Mouse (Mus musculus) embryonic facial prominence, embryonic 13.5 days (tissue): ENCODE data around the gene A030003K21Rik. TPM values are rescaled to one million over a fixed set of nuclear protein-coding genes. Genes with fewer than 3 reads are reported as not detected.
"Not testable (repeated sequence)": the region's sequence is repeated elsewhere in the genome, so short reads cannot be mapped to it uniquely, and the experiment has no call there.

ENCODE experiments used
- ATAC-seq: fragments of 200-750 bp; cut with Nextera tagmentation; 2 replicates; pipeline ENCODE4 v1.8.0; 2017; ENCODE audit warnings: low read depth; ENCODE audit not compliant: insufficient number of reproducible peaks, insufficient read depth, low FRiP score, low TSS enrichment
- H3K27ac ChIP-seq: fragments of 300-500 bp; sonication (generic); 2 replicates; pipeline ENCODE4 v1.5.1; 2015; ENCODE audit warnings: moderate library complexity, mild to moderate bottlenecking, inconsistent platforms
- H3K27me3 ChIP-seq: fragments of 300-500 bp; sonication (generic); 2 replicates; pipeline ENCODE4 v1.6.1; 2015; ENCODE audit warnings: mild to moderate bottlenecking, inconsistent platforms
- H3K36me3 ChIP-seq: fragments of 300-500 bp; sonication (generic); 2 replicates; pipeline ENCODE4 v1.6.1; 2015; ENCODE audit warnings: mild to moderate bottlenecking, inconsistent platforms
- H3K4me1 ChIP-seq: fragments of 300-500 bp; sonication (generic); 2 replicates; pipeline ENCODE4 v1.6.1; 2015; ENCODE audit warnings: inconsistent platforms
- H3K4me2 ChIP-seq: fragments of 300-500 bp; sonication (generic); 2 replicates; pipeline ENCODE4 v1.6.1; 2015; ENCODE audit warnings: moderate library complexity, mild to moderate bottlenecking, inconsistent platforms
- H3K4me3 ChIP-seq: fragments of 300-500 bp; sonication (generic); 2 replicates; pipeline ENCODE4 v1.5.1; 2015; ENCODE audit warnings: mild to moderate bottlenecking, inconsistent platforms
- H3K9ac ChIP-seq: fragments of 300-500 bp; sonication (generic); 2 replicates; pipeline ENCODE4 v1.6.1; 2015; ENCODE audit warnings: mild to moderate bottlenecking, inconsistent platforms
- H3K9me3 ChIP-seq: fragments of 300-500 bp; sonication (generic); 2 replicates; pipeline ENCODE4 v1.6.1; 2016; ENCODE audit warnings: inconsistent platforms
- WGBS: fragments of 180-500 bp; shearing (Covaris S2); methylation state at CpG from one replicate; pipeline ENCODE4 v1.1.7; 2015; ENCODE audit warnings: mixed read lengths; 5-methylcytosine and 5-hydroxymethylcytosine counted together
- polyA plus RNA-seq: library from polyadenylated mRNA; unstranded; fragments of >200 nt; fragmentation: Nextera tagmentation; extraction: Ambion mirVana; gene quantifications from 2 replicates; pipeline ENCODE4 v1.2.1, GENCODE M21; 2015

The A030003K21Rik gene
- polyA plus RNA-seq, 1 experiment from 2014 or later = not detected

GRCm38 (mm10) chr1:82966413-82966812, 23.2 kb upstream of the A030003K21Rik start:
- no peaks in the 10 kb centered on the region for H3K27me3 ChIP-seq
- no peak overlapping the region for H3K4me3 ChIP-seq
- H3K4me1 ChIP-seq = no peaks in the 10 kb centered on the region
- no peak for ATAC-seq
- 66% methylated on average over 3 of the region's 3 CpGs for WGBS
- H3K9me3 ChIP-seq = no peaks in the 10 kb centered on the region
- no peak overlapping the region for H3K27ac ChIP-seq
- no peak overlapping the region for H3K4me2 ChIP-seq
- H3K36me3 ChIP-seq = no peaks in the 10 kb centered on the region
- no peak overlapping the region for H3K9ac ChIP-seq

- WGBS = 92% methylated on average over 11 of the region's 11 CpGs
Measured at GRCm38 (mm10) chr1:82959870-82960385, 16.7 kb upstream of the A030003K21Rik start, which contains the start of gene Gm47955. Gene Gm47955, plus strand, starts transcription at chr1:82960286.

GRCm38 (mm10) chr1:82955913-82956312, 12.7 kb upstream of the A030003K21Rik start, which contains the start of gene Gm7544:
Gene Gm7544, minus strand, starts transcription at chr1:82956013.
- not testable (repeated sequence) for H3K36me3 ChIP-seq

More at GRCm38 (mm10) chr1:82959870-82960385, 16.7 kb upstream of the A030003K21Rik start, which contains the start of gene Gm47955:
- Histone ChIP-seq H3K4me2 (no peak within 1 kb of the TSS), H3K36me3 (no peaks in the 10 kb centered on the region), H3K27me3 (no peaks in the 10 kb centered on the region), H3K9me3 (no peaks in the 10 kb centered on the region), H3K9ac (no peak within 1 kb of the TSS), H3K4me1 (no peaks in the 10 kb centered on the region), H3K4me3 (no peak within 1 kb of the TSS), H3K27ac (no peak within 1 kb of the TSS)
- no peak for ATAC-seq

GRCm38 (mm10) chr1:82948601-82949000, 5.4 kb upstream of the A030003K21Rik start:
- Histone ChIP-seq H3K4me1 (no peaks in the 10 kb centered on the region), H3K27me3 (no peaks in the 10 kb centered on the region), H3K9ac (no peak overlapping the region), H3K9me3 (no peaks in the 10 kb centered on the region), H3K4me3 (no peak overlapping the region), H3K36me3 (no peaks in the 10 kb centered on the region), H3K4me2 (no peak overlapping the region), H3K27ac (no peak overlapping the region)
- no peak for ATAC-seq
- WGBS = 88% methylated on average over 2 of the region's 2 CpGs

More at GRCm38 (mm10) chr1:82955913-82956312, 12.7 kb upstream of the A030003K21Rik start, which contains the start of gene Gm7544:
- not testable (repeated sequence) for H3K9ac ChIP-seq, H3K9me3 ChIP-seq, ATAC-seq, H3K27ac ChIP-seq, H3K4me2 ChIP-seq, H3K27me3 ChIP-seq, H3K4me3 ChIP-seq, H3K4me1 ChIP-seq

- not testable (repeated sequence) for H3K27ac ChIP-seq, H3K9ac ChIP-seq, H3K9me3 ChIP-seq, H3K4me2 ChIP-seq, ATAC-seq, H3K27me3 ChIP-seq, H3K4me3 ChIP-seq, H3K4me1 ChIP-seq, H3K36me3 ChIP-seq
- 95% methylated on average over 2 of the region's 2 CpGs for WGBS
Measured at GRCm38 (mm10) chr1:82946029-82946428, 2.8 kb upstream of the A030003K21Rik start.

GRCm38 (mm10) chr1:82942505-82942904, 683 bp downstream of the A030003K21Rik start:
- not testable (repeated sequence) for ATAC-seq, H3K27ac ChIP-seq, H3K9me3 ChIP-seq, H3K4me3 ChIP-seq, H3K9ac ChIP-seq, H3K4me1 ChIP-seq, H3K4me2 ChIP-seq, H3K27me3 ChIP-seq, H3K36me3 ChIP-seq
- 82% methylated on average over 1 of the region's 2 CpGs for WGBS

- no peak overlapping the region for H3K9ac ChIP-seq
- WGBS = 93% methylated on average over 5 of the region's 5 CpGs
Measured at GRCm38 (mm10) chr1:82938666-82939065, 4.5 kb downstream of the A030003K21Rik start.

GRCm38 (mm10) chr1:82931326-82931725, 11.9 kb downstream of the A030003K21Rik start, which contains the start of gene Gm6217:
Gene Gm6217, minus strand, starts transcription at chr1:82931399.
- WGBS = no CpG with 5 or more reads among the region's 6 CpGs
- not testable (repeated sequence) for ATAC-seq, H3K27ac ChIP-seq, H3K4me1 ChIP-seq, H3K27me3 ChIP-seq, H3K9me3 ChIP-seq, H3K36me3 ChIP-seq, H3K9ac ChIP-seq, H3K4me2 ChIP-seq, H3K4me3 ChIP-seq

More at GRCm38 (mm10) chr1:82938666-82939065, 4.5 kb downstream of the A030003K21Rik start:
- no peak overlapping the region for H3K27ac ChIP-seq
- H3K36me3 ChIP-seq = no peaks in the 10 kb centered on the region
- H3K9me3 ChIP-seq = no peaks in the 10 kb centered on the region
- no peak for ATAC-seq
- H3K4me2 ChIP-seq = no peak overlapping the region
- no peak overlapping the region for H3K4me3 ChIP-seq
- H3K27me3 ChIP-seq = no peaks in the 10 kb centered on the region
- H3K4me1 ChIP-seq = no peaks in the 10 kb centered on the region

- not testable (repeated sequence) for H3K27me3 ChIP-seq, H3K27ac ChIP-seq, ATAC-seq, H3K9me3 ChIP-seq, H3K4me3 ChIP-seq, H3K36me3 ChIP-seq, H3K4me1 ChIP-seq, H3K4me2 ChIP-seq, H3K9ac ChIP-seq
- WGBS = 88% methylated on average over 3 of the region's 3 CpGs
Measured at GRCm38 (mm10) chr1:82930558-82930957, 12.6 kb downstream of the A030003K21Rik start.

GRCm38 (mm10) chr1:82924650-82925049, 18.5 kb downstream of the A030003K21Rik start, which contains the start of gene A030014E15Rik:
Gene A030014E15Rik, plus strand, starts transcription at chr1:82924917.
- Histone ChIP-seq H3K27ac (no peak within 1 kb of the TSS), H3K9ac (no peak within 1 kb of the TSS), H3K4me2 (no peak within 1 kb of the TSS), H3K4me1 (no peaks in the 10 kb centered on the region), H3K9me3 (no peaks in the 10 kb centered on the region), H3K4me3 (no peak within 1 kb of the TSS), H3K36me3 (no peaks in the 10 kb centered on the region), H3K27me3 (no peaks in the 10 kb centered on the region)
- 84% methylated on average over 6 of the region's 6 CpGs for WGBS
- ATAC-seq = no peak

GRCm38 (mm10) chr1:82913434-82913833, 29.8 kb downstream of the A030003K21Rik start:
- 96% methylated on average over 5 of the region's 5 CpGs for WGBS

GRCm38 (mm10) chr1:82913025-82913424, 30.2 kb downstream of the A030003K21Rik start, which contains the start of gene A030005L19Rik:
Gene A030005L19Rik, plus strand, starts transcription at chr1:82913325.
- H3K9me3 ChIP-seq = no peaks in the 10 kb centered on the region
- H3K4me3 ChIP-seq = no peak within 1 kb of the TSS
- no peak for ATAC-seq
- no peaks in the 10 kb centered on the region for H3K27me3 ChIP-seq
- H3K27ac ChIP-seq = no peak within 1 kb of the TSS
- no peaks in the 10 kb centered on the region for H3K36me3 ChIP-seq
- no peak within 1 kb of the TSS for H3K9ac ChIP-seq
- peaks cover 4% of the 10 kb centered on the region; the same call in 1 of the 2 replicates for H3K4me1 ChIP-seq
- 74% methylated on average over 3 of the region's 3 CpGs for WGBS
- no peak within 1 kb of the TSS for H3K4me2 ChIP-seq

More at GRCm38 (mm10) chr1:82913434-82913833, 29.8 kb downstream of the A030003K21Rik start:
- not testable (repeated sequence) for H3K27me3 ChIP-seq, H3K36me3 ChIP-seq, H3K4me2 ChIP-seq, H3K4me1 ChIP-seq, H3K4me3 ChIP-seq, ATAC-seq, H3K9ac ChIP-seq, H3K9me3 ChIP-seq, H3K27ac ChIP-seq
